Mouse (Mus musculus): Measurements from ENCODE around the gene Ina. TPM values are rescaled to one million over a fixed set of nuclear protein-coding genes. Genes with fewer than 3 reads are reported as not detected.
"Not testable (repeated sequence)": the region's sequence is repeated elsewhere in the genome, so short reads cannot be mapped to it uniquely, and the experiment has no call there.

Ina gene
- polyA plus RNA-seq, 1 experiment from 2014 or later, result 2.3 TPM

GRCm38 (mm10) chr19:46975997-46976396 lies 38.5 kb upstream of the Ina start:
- Histone ChIP-seq H3K4me2 (no peak overlapping the region), H3K9ac (no peak overlapping the region), H3K36me3 (no peaks in the 10 kb centered on the region), H3K4me1 (peaks cover 11% of the 10 kb centered on the region), H3K27me3 (no peaks in the 10 kb centered on the region), H3K9me3 (no peaks in the 10 kb centered on the region), H3K27ac (no peak overlapping the region), H3K4me3 (no peak overlapping the region)
- ATAC-seq (ENCODE audit: borderline replicate concordance, extremely low read depth, low FRiP score, low TSS enrichment), result no peak
- 71% methylated on average over 8 of the region's 8 CpGs for WGBS

GRCm38 (mm10) chr19:46976743-46977142 lies 37.8 kb upstream of the Ina start:
- no peaks in the 10 kb centered on the region for H3K36me3 ChIP-seq
- H3K4me2 ChIP-seq, result no peak overlapping the region
- no peak overlapping the region for H3K27ac ChIP-seq
- H3K9me3 ChIP-seq, result no peaks in the 10 kb centered on the region
- H3K4me1 ChIP-seq, result peaks cover 4% of the 10 kb centered on the region
- no peak overlapping the region for H3K4me3 ChIP-seq
- ATAC-seq (ENCODE audit: borderline replicate concordance, extremely low read depth, low FRiP score, low TSS enrichment), result no peak
- no peaks in the 10 kb centered on the region for H3K27me3 ChIP-seq
- no peak overlapping the region for H3K9ac ChIP-seq
- WGBS, result 42% methylated on average over 2 of the region's 2 CpGs

- WGBS, result 67% methylated on average over 6 of the region's 6 CpGs
- Histone ChIP-seq H3K9ac (no peak overlapping the region), H3K9me3 (no peaks in the 10 kb centered on the region), H3K4me1 (no peaks in the 10 kb centered on the region; the same call in 1 of the 2 replicates), H3K27ac (no peak overlapping the region), H3K27me3 (no peaks in the 10 kb centered on the region), H3K4me2 (no peak overlapping the region), H3K36me3 (no peaks in the 10 kb centered on the region), H3K4me3 (no peak overlapping the region)
- ATAC-seq (ENCODE audit: borderline replicate concordance, extremely low read depth, low FRiP score, low TSS enrichment), result no peak
Observed at GRCm38 (mm10) chr19:46977460-46977859, 37.0 kb upstream of the Ina start.

- WGBS, result 83% methylated on average over 3 of the region's 3 CpGs
- not testable (repeated sequence) for H3K27ac ChIP-seq; H3K27me3 ChIP-seq; H3K9ac ChIP-seq; H3K36me3 ChIP-seq; ATAC-seq (ENCODE audit: borderline replicate concordance, extremely low read depth, low FRiP score, low TSS enrichment); H3K4me1 ChIP-seq; H3K4me2 ChIP-seq; H3K4me3 ChIP-seq; H3K9me3 ChIP-seq
Observed at GRCm38 (mm10) chr19:46978069-46978468, 36.4 kb upstream of the Ina start.

GRCm38 (mm10) chr19:46978920-46979780 lies 35.3 kb upstream of the Ina start:
- Histone ChIP-seq H3K4me2 (no peak overlapping the region), H3K36me3 (no peaks in the 10 kb centered on the region), H3K9me3 (no peaks in the 10 kb centered on the region), H3K27me3 (no peaks in the 10 kb centered on the region), H3K27ac (no peak overlapping the region), H3K4me1 (peaks cover 7% of the 10 kb centered on the region), H3K4me3 (no peak overlapping the region), H3K9ac (no peak overlapping the region)
- WGBS, result 73% methylated on average over 17 of the region's 17 CpGs
- no peak for ATAC-seq (ENCODE audit: borderline replicate concordance, extremely low read depth, low FRiP score, low TSS enrichment)

- H3K36me3 ChIP-seq, result no peaks in the 10 kb centered on the region
- no peak overlapping the region for H3K4me2 ChIP-seq
- no peak overlapping the region for H3K27ac ChIP-seq
- peaks cover 10% of the 10 kb centered on the region for H3K4me1 ChIP-seq
- 47% methylated on average over 3 of the region's 3 CpGs for WGBS
- no peak overlapping the region for H3K9ac ChIP-seq
- no peaks in the 10 kb centered on the region for H3K9me3 ChIP-seq
- no peak overlapping the region for H3K4me3 ChIP-seq
- ATAC-seq (ENCODE audit: borderline replicate concordance, extremely low read depth, low FRiP score, low TSS enrichment), result no peak
- no peaks in the 10 kb centered on the region for H3K27me3 ChIP-seq
Observed at GRCm38 (mm10) chr19:46979781-46980105, 34.8 kb upstream of the Ina start.

- Histone ChIP-seq H3K9ac (no peak overlapping the region), H3K4me1 (peaks cover 15% of the 10 kb centered on the region), H3K9me3 (no peaks in the 10 kb centered on the region), H3K27ac (no peak overlapping the region), H3K4me2 (no peak overlapping the region), H3K27me3 (no peaks in the 10 kb centered on the region), H3K36me3 (no peaks in the 10 kb centered on the region), H3K4me3 (no peak overlapping the region)
- ATAC-seq (ENCODE audit: borderline replicate concordance, extremely low read depth, low FRiP score, low TSS enrichment), result no peak
- WGBS, result 42% methylated on average over 6 of the region's 6 CpGs
Observed at GRCm38 (mm10) chr19:46981462-46981861, 33.0 kb upstream of the Ina start.

GRCm38 (mm10) chr19:46983352-46983965 lies 31.0 kb upstream of the Ina start:
- 45% methylated on average over 14 of the region's 14 CpGs for WGBS
- H3K36me3 ChIP-seq, result no peaks in the 10 kb centered on the region
- no peak overlapping the region for H3K9ac ChIP-seq
- H3K4me1 ChIP-seq, result peaks cover 28% of the 10 kb centered on the region
- H3K27me3 ChIP-seq, result no peaks in the 10 kb centered on the region
- peak overlapping the region; percentile 68 for H3K27ac ChIP-seq
- ATAC-seq (ENCODE audit: borderline replicate concordance, extremely low read depth, low FRiP score, low TSS enrichment), result peak; percentile 27; the same call in 1 of the 2 replicates
- no peaks in the 10 kb centered on the region for H3K9me3 ChIP-seq
- H3K4me2 ChIP-seq, result no peak overlapping the region; the same call in none of the 2 replicates
- H3K4me3 ChIP-seq, result no peak overlapping the region

GRCm38 (mm10) chr19:46983966-46984380 lies 30.5 kb upstream of the Ina start:
- no peak overlapping the region for H3K4me3 ChIP-seq
- peak overlapping the region; percentile 68 for H3K27ac ChIP-seq
- peaks cover 33% of the 10 kb centered on the region for H3K4me1 ChIP-seq
- no peak for ATAC-seq (ENCODE audit: borderline replicate concordance, extremely low read depth, low FRiP score, low TSS enrichment)
- H3K9ac ChIP-seq, result no peak overlapping the region
- no peaks in the 10 kb centered on the region for H3K27me3 ChIP-seq
- H3K9me3 ChIP-seq, result no peaks in the 10 kb centered on the region
- no peaks in the 10 kb centered on the region for H3K36me3 ChIP-seq
- 32% methylated on average over 11 of the region's 11 CpGs for whole genome bisulfite sequencing
- no peak overlapping the region; the same call in 1 of the 2 replicates for H3K4me2 ChIP-seq

GRCm38 (mm10) chr19:46984726-46985622 lies 29.5 kb upstream of the Ina start:
- 67% methylated on average over 13 of the region's 13 CpGs for WGBS

GRCm38 (mm10) chr19:46987646-46988045 lies 26.9 kb upstream of the Ina start:
- no peaks in the 10 kb centered on the region for H3K36me3 ChIP-seq
- no peak overlapping the region for H3K9ac ChIP-seq
- H3K9me3 ChIP-seq, result no peaks in the 10 kb centered on the region
- H3K27me3 ChIP-seq, result no peaks in the 10 kb centered on the region
- no peak for ATAC-seq (ENCODE audit: borderline replicate concordance, extremely low read depth, low FRiP score, low TSS enrichment)
- H3K4me1 ChIP-seq, result peaks cover 38% of the 10 kb centered on the region
- 51% methylated on average over 6 of the region's 6 CpGs for WGBS
- H3K27ac ChIP-seq, result peak overlapping the region; percentile 85
- no peak overlapping the region for H3K4me3 ChIP-seq
- H3K4me2 ChIP-seq, result no peak overlapping the region

More at GRCm38 (mm10) chr19:46984726-46985622, 29.5 kb upstream of the Ina start:
- H3K4me1 ChIP-seq, result peaks cover 38% of the 10 kb centered on the region
- H3K27me3 ChIP-seq, result no peaks in the 10 kb centered on the region
- no peaks in the 10 kb centered on the region for H3K36me3 ChIP-seq
- H3K4me2 ChIP-seq, result no peak overlapping the region
- H3K9ac ChIP-seq, result no peak overlapping the region
- no peak for ATAC-seq (ENCODE audit: borderline replicate concordance, extremely low read depth, low FRiP score, low TSS enrichment)
- H3K4me3 ChIP-seq, result no peak overlapping the region
- H3K27ac ChIP-seq, result no peak overlapping the region
- H3K9me3 ChIP-seq, result no peaks in the 10 kb centered on the region
